Mouse (Mus musculus): Measurements from ENCODE around the gene Pmm2. TPM values are rescaled to one million over a fixed set of nuclear protein-coding genes. Genes with fewer than 3 reads are reported as not detected.

Gene Pmm2
- total and polyA plus RNA-seq, 2 experiments from 2014 or later, result 25.7 to 33.1 TPM

DNA sequence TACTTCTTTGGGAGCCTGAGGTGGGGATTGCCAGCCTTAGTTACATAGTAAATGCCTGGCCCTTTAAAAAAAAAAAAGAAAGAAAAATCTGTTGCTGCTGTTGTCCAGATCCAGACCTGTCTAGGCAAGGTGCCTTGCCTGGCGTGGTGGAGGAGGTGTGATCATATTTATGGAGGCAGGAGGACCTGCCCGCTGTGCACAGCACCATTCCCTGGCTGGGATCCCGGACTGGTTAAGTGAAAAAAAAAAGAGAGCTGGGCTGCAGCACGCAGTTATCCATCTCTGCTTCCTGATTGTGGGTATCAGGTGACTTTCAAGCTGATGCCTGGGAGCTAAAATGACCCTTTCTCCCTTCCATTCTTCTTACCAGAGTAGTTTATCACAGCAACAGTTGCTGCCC, 47.6 kb downstream of the Pmm2 start:
- no peak overlapping the region for H3K9ac ChIP-seq (replicated peaks; ENCODE audit: low read length)
- TF ChIP-seq CTCF (IDR thresholded peaks at IDR 0.05; ENCODE audit: low read depth), result no peak
- no peak overlapping the region for H3K4me2 ChIP-seq (ENCODE audit: low read depth, low read length)
- H3K9me3 ChIP-seq (ENCODE audit: low read length), result no peaks in the 10 kb centered on the region
- no peaks in the 10 kb centered on the region for H3K27me3 ChIP-seq (ENCODE audit: insufficient read depth, low read length)
- H3K36me3 ChIP-seq (ENCODE audit: insufficient read depth, low read length), result peaks cover 9% of the 10 kb centered on the region
- H3K4me1 ChIP-seq (ENCODE audit: insufficient read depth, low read length), result no peaks in the 10 kb centered on the region
- 61% methylated on average over 4 of the region's 4 CpGs for WGBS
- no peak for DNase-seq (ENCODE audit: low spot score)
- no peak overlapping the region for H3K27ac ChIP-seq
- no peak for ATAC-seq
- no peak overlapping the region for H3K4me3 ChIP-seq (ENCODE audit: low read length)

DNA sequence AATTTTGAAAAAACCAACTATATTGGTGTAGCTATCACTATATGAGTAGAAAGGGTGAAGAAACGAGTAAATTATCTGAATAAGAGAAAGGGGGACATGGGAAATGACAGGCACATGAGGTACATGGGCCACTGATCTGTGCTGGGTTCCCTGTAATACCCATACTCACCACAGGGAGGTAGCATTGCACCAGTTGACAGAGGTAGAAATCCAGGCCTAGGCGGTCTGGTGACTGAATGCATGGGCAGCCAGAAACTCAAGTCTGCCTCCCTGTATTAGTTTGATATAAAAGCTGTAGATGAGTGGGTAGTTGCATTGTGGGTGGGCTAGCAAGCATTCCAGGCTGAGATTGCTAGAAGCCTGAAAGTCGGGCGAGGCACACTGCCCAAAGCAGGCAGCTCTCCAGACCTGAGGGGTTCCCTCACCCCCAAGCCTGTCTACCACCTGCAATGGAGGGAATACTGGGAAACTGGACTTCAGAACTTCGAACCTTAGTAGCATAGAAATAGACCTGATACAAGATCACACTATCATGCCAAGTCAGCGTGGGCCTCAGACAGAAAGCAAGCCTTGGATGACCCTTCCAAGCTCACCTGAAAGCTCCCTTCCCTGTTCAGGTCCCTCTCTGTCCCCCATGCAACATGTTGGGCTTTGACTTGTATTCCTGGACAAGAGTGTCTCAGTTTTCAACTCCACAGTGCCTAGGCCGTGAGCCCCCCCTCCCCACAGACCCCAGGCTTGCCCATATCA, 48.8 kb downstream of the Pmm2 start:
- Histone ChIP-seq H3K27ac (peak overlapping the region; percentile 27; the same call in 1 of the 2 replicates), H3K4me3 (ENCODE audit: low read length) (no peak overlapping the region), H3K9me3 (ENCODE audit: low read length) (no peaks in the 10 kb centered on the region), H3K9ac (replicated peaks; ENCODE audit: low read length) (no peak overlapping the region), H3K4me1 (ENCODE audit: insufficient read depth, low read length) (no peaks in the 10 kb centered on the region), H3K27me3 (ENCODE audit: insufficient read depth, low read length) (no peaks in the 10 kb centered on the region), H3K4me2 (ENCODE audit: low read depth, low read length) (no peak overlapping the region), H3K36me3 (ENCODE audit: insufficient read depth, low read length) (peaks cover 16% of the 10 kb centered on the region)
- WGBS, result 49% methylated on average over 7 of the region's 7 CpGs
- TF ChIP-seq CTCF (IDR thresholded peaks at IDR 0.05; ENCODE audit: low read depth), result peak; percentile 96
- ATAC-seq (peak; percentile 65), DNase-seq (ENCODE audit: low spot score) (peak; percentile 86)

DNA sequence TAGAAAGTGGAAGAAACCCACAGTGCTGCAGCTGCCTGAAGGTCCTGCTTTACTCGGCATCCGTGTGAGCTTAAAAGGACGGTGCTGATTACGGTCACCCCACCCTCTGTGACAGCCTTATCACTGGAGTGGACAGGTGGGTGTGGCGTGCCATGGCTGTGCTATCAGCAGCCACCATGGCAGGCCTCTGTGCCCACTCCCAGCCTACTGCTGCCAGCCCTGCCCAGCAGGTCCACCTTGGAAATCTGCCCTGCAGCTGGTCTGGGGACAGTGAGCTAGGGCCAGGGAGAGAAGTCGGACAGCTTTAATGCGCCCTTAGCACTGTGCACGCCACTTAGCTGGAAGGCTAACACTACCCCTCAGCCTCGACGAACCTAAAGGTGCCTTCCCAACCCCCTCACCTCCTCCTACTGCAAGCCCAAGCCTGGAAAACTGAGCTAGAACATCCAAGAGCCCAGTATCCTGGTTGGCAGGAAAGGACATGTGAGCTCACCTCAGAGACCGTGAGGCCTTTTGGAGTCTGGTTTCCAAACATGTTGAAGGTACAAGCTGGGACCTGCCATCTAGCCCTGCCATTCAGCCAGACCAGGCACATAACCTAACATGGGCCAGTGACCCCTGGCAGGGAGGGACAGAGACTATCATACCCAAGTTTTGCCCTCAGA, 49.5 kb downstream of the Pmm2 start:
- no peak overlapping the region for H3K9ac ChIP-seq (replicated peaks; ENCODE audit: low read length)
- H3K27me3 ChIP-seq (ENCODE audit: insufficient read depth, low read length), result no peaks in the 10 kb centered on the region
- peaks cover 23% of the 10 kb centered on the region for H3K36me3 ChIP-seq (ENCODE audit: insufficient read depth, low read length)
- no peak overlapping the region for H3K4me3 ChIP-seq (ENCODE audit: low read length)
- TF ChIP-seq CTCF (IDR thresholded peaks at IDR 0.05; ENCODE audit: low read depth), result no peak
- ATAC-seq (peak; percentile 24; the same call in 1 of the 2 replicates), DNase-seq (ENCODE audit: low spot score) (no peak)
- H3K9me3 ChIP-seq (ENCODE audit: low read length), result no peaks in the 10 kb centered on the region
- 0 out of 2 replicates have a peak overlapping the region, but pooled peaks have one; percentile 27 for H3K27ac ChIP-seq
- no peaks in the 10 kb centered on the region for H3K4me1 ChIP-seq (ENCODE audit: insufficient read depth, low read length)
- H3K4me2 ChIP-seq (ENCODE audit: low read depth, low read length), result no peak overlapping the region
- WGBS, result 64% methylated on average over 11 of the region's 11 CpGs

DNA sequence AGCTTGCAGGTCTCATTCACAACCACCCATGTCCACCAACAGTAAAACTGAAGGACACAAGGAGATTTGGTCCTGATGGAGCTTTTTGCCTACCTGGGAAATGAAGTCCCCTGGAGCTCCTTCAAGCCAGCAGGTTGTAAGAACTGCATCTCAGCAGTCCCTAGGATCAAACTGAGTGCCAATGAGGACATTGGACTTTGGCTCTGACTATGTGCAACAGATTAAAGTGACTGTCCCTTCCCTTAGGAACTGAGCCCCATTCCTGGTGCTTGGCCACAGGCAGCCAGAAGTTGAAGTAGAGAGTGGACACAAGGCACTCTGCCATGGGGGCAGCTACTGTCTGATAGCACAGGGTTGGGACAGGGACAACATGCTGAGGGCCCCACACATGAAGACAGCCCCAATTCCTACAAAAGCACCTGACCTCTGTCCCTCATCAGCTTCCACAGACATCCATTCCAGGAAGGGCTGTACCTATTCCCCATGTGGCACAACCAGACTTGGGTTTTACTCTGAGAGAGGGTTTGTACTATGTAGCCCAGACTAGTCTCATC, 50.2 kb downstream of the Pmm2 start:
- Histone ChIP-seq H3K4me1 (ENCODE audit: insufficient read depth, low read length) (no peaks in the 10 kb centered on the region), H3K9me3 (ENCODE audit: low read length) (no peaks in the 10 kb centered on the region), H3K27me3 (ENCODE audit: insufficient read depth, low read length) (no peaks in the 10 kb centered on the region), H3K4me2 (ENCODE audit: low read depth, low read length) (no peak overlapping the region), H3K27ac (no peak overlapping the region), H3K9ac (replicated peaks; ENCODE audit: low read length) (no peak overlapping the region), H3K4me3 (ENCODE audit: low read length) (no peak overlapping the region), H3K36me3 (ENCODE audit: insufficient read depth, low read length) (peaks cover 29% of the 10 kb centered on the region)
- no peak for TF ChIP-seq CTCF (IDR thresholded peaks at IDR 0.05; ENCODE audit: low read depth)
- DNase-seq (ENCODE audit: low spot score), result no peak
- no peak for ATAC-seq

DNA sequence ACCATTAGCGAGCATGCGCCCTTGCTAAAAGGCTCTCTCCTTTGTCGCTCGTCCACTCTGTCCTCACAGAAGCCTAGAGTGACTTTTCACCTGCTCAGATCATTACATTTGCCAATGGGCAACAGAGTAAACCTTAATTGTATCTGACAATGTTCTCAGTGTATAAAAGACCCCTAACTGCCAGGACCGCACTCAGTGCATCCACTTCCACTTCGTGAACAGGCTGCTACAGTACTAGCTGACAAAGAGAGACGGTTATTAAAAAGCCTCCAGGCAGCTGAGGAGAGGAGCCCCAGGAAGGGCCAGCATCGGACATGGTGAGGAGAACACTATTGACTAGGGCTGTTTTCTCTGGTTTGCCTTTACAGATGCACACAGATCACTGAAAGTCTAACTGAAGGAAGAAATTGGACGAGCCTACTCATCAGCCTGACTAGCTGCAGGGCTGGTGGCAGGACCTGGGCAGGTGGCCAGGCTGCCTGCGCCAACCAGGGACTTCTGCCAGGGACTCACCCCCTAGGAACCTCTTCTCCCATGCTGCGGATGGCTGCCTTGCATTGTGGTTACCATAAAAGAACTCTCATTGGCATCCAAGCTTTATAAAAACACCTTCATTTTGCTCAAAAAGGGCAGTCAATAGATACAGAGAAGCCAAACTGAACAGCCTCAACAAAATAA, 52.6 kb downstream of the Pmm2 start:
- no peak overlapping the region for H3K9ac ChIP-seq (replicated peaks; ENCODE audit: low read length)
- no peak overlapping the region for H3K4me2 ChIP-seq (ENCODE audit: low read depth, low read length)
- H3K27ac ChIP-seq, result peak overlapping the region; percentile 59
- no peaks in the 10 kb centered on the region for H3K9me3 ChIP-seq (ENCODE audit: low read length)
- no peak overlapping the region for H3K4me3 ChIP-seq (ENCODE audit: low read length)
- DNase-seq (ENCODE audit: low spot score), result peak; percentile 83
- 43% methylated on average over 11 of the region's 11 CpGs for WGBS
- H3K27me3 ChIP-seq (ENCODE audit: insufficient read depth, low read length), result no peaks in the 10 kb centered on the region
- H3K36me3 ChIP-seq (ENCODE audit: insufficient read depth, low read length), result peaks cover 47% of the 10 kb centered on the region
- ATAC-seq, result peak; percentile 83
- no peak for TF ChIP-seq CTCF (IDR thresholded peaks at IDR 0.05; ENCODE audit: low read depth)
- H3K4me1 ChIP-seq (ENCODE audit: insufficient read depth, low read length), result no peaks in the 10 kb centered on the region

DNA sequence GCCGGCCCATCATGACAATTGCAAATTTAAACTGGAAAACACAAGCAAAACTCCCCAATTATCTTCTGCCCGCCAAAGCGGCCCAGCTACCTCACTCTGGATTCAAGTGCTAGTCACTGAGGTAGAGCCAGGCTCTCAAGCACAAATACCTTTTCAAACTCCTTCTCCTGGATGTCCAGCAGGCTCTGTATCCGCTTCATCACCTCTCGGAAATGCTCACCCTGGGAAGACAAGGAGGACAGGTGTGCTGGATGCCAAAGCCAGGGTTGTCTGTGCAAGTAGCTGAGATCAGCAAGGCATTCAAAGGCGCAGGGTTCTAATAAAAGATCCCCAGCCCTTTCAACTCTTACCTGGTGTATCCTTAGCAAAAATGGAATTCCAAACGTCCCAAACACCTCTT, 53.7 kb downstream of the Pmm2 start:
- Histone ChIP-seq H3K4me1 (ENCODE audit: insufficient read depth, low read length) (no peaks in the 10 kb centered on the region), H3K4me2 (ENCODE audit: low read depth, low read length) (no peak overlapping the region), H3K9me3 (ENCODE audit: low read length) (no peaks in the 10 kb centered on the region), H3K4me3 (ENCODE audit: low read length) (no peak overlapping the region), H3K27ac (peak overlapping the region; percentile 59), H3K27me3 (ENCODE audit: insufficient read depth, low read length) (no peaks in the 10 kb centered on the region), H3K9ac (replicated peaks; ENCODE audit: low read length) (no peak overlapping the region), H3K36me3 (ENCODE audit: insufficient read depth, low read length) (peaks cover 53% of the 10 kb centered on the region)
- no peak for ATAC-seq
- 88% methylated on average over 7 of the region's 7 CpGs for WGBS
- no peak for DNase-seq (ENCODE audit: low spot score)
- no peak for TF ChIP-seq CTCF (IDR thresholded peaks at IDR 0.05; ENCODE audit: low read depth)

Data from hindbrain, postnatal 0 days (tissue).